Mouse (Mus musculus) layer of hippocampus, adult 18-20 months (tissue): ENCODE measurements around the gene Tmed10. TPM values are rescaled to one million over a fixed set of nuclear protein-coding genes. Genes with fewer than 3 reads are reported as not detected.

ENCODE experiments used
- DNase-seq, 2 experiments: peaks; one replicate each; pipeline ENCODE4 v3.0.0; 2022; ENCODE audit warnings: low spot score in 2 of 2
- total RNA-seq, 2 experiments: library from RNA; stranded (reverse); gene quantifications; 2 replicates each; pipeline ENCODE4 v1.2.3; 2021

Gene Tmed10
- total RNA-seq, 2 experiments from 2014 or later: 164 to 170 TPM

GRCm38 (mm10) chr12:85378271-85378670, 3.6 kb upstream of the Tmed10 start:
- no peak for DNase-seq

DNA sequence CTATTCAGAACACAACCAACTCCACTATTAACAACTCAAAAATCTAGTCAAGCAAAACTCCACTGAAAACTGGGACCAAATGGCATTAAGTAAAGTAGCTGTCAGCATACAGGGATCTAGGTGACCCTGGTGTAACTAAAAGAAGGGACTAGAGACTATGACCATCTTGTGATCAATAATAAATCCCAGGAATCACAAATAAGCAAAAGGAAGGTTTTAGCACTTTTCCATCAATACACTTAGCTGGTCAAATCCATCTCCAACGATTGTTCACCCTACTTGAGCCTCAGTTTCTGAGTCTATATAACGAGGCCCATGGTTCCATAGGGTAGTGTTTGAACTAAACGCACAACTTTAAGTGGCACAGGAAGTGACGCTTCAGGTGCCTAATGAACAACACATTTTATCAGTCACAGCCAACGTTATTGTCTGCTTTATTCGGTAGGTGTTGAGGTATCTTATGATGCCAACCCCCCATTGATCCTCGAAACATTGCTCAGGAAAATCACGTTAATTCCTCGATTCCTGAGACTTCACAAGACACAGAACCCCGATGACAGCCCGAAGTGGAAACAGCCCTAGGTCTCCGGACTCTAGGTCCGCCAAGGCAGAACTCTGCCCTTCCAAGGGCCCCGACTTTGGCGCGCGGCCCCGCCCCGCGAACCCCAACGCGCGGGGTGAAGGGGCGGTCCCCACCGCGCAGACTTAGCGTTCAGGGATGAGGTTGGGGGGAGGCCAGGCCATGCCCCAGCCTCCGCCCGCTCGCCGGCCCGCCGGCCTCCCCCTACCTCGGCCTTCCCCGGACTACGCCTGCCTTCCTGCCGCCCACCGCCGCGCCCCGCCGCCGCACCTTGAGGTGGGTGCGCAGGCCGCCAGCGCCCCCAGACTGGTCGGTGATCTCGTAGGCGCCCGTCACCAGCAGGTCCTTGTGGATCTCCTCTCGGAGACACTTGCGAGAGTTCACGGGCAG, 771 bp downstream of the Tmed10 start:
- DNase-seq: peak; percentile 52 to 62

- no peak for DNase-seq
Observed at GRCm38 (mm10) chr12:85372068-85372665, 2.5 kb downstream of the Tmed10 start.

- DNase-seq: no peak
Observed at GRCm38 (mm10) chr12:85368441-85369063, 6.1 kb downstream of the Tmed10 start.

DNA sequence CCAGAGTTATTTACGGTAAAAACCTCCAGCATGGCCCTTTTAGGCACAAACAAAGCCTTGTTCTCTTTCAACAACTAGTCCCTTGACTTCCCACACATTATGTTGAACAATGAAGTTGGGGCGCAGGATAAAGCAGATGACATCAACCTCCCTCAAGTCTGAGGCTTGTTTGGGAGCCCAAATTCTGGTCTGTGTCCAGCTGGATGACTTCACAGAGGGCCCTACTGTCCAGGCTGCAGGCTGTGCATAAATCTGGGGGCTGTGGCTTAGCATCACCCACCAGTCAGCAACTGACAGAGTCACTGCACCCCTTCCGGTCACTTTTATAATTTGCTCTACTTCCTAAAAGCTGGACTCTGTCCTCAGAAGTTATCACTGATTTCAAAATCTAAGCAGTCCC, 8.4 kb downstream of the Tmed10 start:
- peak; percentile 37 to 65 for DNase-seq

DNA sequence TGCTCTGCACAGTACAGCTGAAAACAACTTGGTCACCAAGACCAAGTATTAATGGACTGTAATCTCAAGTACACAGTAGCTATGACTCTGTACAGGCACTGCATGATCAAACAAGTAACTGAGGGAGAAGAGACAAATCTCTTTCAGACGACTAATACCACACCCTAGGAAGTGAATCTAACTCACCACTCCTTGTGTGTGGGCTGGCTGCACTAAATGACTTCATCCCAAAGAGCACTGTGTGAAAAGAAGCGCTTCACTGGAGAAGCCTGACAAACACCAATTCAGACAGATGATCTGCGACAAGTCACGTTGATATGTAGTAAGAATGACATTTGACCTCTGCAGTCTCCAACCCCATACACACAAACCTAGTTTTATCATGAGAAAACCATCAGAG, 12.1 kb downstream of the Tmed10 start:
- no peak for DNase-seq

DNA sequence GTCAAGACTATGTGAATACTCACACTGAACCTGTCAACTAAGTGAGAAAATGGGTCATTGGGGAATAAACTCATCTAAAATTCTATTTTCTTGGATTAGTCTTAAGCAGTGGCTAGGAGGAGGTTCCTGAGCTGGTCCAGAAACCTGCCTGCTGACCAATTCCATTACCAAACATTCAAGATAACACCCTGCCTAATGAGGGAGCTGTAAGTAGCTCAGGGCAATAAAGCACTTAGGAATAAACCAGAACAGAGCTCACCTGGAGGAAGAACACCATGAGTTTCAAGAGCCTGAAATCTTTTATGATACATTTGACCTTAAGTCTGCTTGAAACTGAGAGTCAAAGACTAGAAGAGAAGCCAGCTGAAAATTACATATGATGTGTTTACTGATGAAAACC, 13.1 kb downstream of the Tmed10 start:
- no peak for DNase-seq

DNA sequence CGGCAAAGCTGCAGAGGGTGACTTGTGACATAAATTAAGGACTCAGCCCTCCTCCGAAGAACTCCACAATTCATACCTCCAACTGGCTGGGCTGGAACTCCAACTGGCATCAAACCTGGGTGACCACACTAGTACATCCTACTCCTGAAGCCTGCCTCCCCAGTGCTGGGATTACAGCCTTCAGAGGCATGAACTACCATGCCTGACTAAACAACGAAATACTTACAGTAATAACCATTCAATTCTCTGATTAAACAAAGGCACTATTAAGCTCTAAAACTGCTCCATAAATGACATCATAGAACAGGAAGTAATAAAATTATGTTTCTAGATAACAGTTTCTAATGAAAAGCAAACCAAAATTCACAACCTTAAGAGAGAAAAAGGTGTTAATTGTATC, 13.5 kb downstream of the Tmed10 start:
- DNase-seq: no peak

DNA sequence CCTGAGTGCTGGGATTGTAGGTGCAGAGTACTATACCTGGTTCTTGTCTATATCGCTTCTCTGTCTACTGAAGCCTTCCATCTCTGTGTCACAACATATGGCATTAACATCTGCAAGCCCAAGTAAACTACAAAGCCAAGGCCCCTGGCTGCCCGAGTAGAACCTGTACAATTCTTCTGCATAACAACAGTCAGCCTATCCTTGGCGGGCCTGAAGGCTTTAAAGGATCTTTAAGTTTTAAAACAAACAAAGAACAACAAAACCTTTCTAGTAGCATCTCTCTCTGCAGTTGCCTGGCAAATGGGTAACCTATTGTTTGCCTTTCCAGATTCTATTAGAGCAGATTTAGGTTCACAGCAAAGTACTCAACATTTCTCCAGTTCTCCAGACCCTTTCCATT, 20.6 kb downstream of the Tmed10 start:
- DNase-seq: no peak

DNA sequence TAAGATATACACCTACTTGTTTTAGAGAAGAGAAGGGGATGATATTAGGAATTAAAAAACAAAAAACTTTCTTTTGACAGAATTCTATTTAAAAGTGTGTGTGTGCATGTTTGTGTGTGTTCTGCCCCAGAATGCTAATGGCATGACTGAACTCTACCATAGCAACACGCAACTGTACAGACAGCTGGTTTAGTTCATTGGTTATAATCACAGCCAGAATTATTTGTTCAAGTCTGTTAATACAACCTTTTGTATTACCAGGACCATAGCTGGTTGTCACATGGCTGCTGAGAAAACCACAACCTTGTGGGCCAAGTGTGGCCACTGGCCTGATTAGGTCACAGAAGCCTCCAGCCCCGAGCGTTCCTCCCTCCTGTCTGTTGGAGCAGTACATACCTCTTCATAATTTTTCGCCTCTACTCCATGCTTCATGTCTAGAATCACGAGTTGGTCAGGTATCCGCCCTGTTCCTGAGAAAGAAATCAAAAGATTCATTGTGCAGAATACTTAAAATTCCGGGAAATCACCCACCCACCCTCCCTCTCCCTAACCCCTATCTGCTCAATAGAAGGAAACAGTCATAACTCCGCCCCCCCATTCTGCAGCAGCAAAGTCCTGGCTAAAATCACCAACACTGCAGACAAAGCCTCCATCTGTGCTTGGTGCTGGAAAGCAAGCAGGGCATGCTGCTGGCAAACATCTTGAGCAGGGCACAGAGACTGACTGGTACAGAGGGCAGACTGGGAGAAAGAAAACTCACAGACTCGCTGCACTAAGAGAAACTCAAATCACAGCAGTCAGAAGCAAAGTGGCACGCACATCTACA, 24.0 kb downstream of the Tmed10 start:
- DNase-seq: peak; percentile 64 to 85

GRCm38 (mm10) chr12:85348338-85348737, 26.3 kb downstream of the Tmed10 start:
- DNase-seq: no peak

DNA sequence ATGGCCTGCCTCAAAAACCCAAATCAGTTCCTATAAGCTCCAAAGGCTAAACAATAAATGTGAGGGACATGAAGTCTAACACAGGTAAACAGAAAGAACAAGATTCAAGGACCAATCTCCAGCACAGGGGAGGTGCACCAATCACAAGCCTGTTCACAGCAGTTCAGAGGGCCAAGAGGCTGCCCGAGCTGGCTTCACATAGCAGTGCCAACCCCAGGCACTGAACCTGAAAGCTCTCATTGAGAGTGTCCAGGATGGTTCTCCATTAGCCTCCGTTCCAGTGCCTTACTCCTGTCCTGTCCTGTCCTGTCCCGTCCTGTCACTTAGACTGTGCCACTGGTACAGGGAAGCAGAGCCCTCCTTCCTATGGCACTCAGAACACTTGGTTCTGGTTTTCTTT, 27.5 kb downstream of the Tmed10 start:
- no peak for DNase-seq

DNA sequence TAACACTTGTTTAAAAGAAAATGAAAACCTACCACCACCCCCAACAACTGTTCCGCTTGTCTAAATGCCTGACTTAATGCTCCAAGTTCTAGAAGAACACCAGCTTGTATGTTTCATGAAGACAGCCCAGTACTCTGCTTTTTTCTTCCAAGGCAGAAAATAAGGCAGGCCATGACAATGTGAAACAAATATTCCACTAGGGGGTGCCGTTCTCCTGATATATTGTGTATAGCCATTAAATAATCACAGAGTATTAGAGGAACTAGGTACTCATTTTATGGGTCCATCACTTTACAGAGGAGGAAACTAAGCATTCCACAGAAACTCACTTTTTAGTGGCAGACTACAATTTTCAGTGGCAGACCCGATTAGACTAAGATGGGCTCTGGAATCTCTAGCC, 28.3 kb downstream of the Tmed10 start:
- peak; percentile 22 to 86 for DNase-seq

- DNase-seq: no peak
Observed at GRCm38 (mm10) chr12:85345559-85345958, 29.1 kb downstream of the Tmed10 start.

- no peak for DNase-seq
Observed at GRCm38 (mm10) chr12:85344252-85344651, 30.4 kb downstream of the Tmed10 start.

- no peak for DNase-seq
Observed at GRCm38 (mm10) chr12:85342310-85342709, 32.3 kb downstream of the Tmed10 start.

- DNase-seq: peak in 1 of 2 experiments; percentile 83
Observed at GRCm38 (mm10) chr12:85341131-85341530, 33.5 kb downstream of the Tmed10 start.

DNA sequence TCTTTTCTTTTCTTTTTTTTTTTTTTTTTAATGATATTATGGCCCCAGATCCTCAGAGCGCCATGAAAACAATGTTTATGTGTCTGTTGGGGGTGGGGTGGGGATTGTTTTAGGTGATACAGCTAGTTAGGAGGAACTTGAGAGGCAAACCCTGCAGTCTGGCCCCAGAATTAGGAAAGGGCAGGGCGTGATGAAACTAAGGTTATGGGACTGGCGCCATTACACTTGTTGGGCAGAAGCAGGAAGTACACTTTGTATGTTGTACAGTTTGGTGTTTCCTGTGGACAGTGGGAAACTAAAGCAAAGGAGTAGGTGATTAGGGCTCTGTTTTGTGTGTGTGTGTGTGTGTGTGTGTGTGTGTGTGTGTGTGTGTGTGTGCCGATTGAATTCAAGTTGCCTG, 34.7 kb downstream of the Tmed10 start:
- no peak for DNase-seq

- DNase-seq: peak; percentile 84 to 95
Observed at GRCm38 (mm10) chr12:85339243-85339729, 35.4 kb downstream of the Tmed10 start, which contains the start of gene Nek9. TSS of gene Nek9 (minus strand) at chr12:85339362.

GRCm38 (mm10) chr12:85338815-85339214, 35.8 kb downstream of the Tmed10 start:
- DNase-seq: no peak
